Mouse (Mus musculus) testis, adult 2 months (tissue): ENCODE results near the gene Hrnr.

Source experiments
- CTCF ChIP-seq: fragments of 200-500 bp; IDR thresholded peaks from 2 replicates; pipeline ENCODE4 v1.5.1; 2012; ENCODE audit warnings: low read depth, mild to moderate bottlenecking, inconsistent platforms, low read length, moderate library complexity; ENCODE audit not compliant: control insufficient read depth, insufficient read depth, insufficient replicate concordance
- POLR2A ChIP-seq: fragments of 200-500 bp; IDR thresholded peaks from 2 replicates; pipeline ENCODE4 v1.6.1; 2012; ENCODE audit warnings: low read depth, mild to moderate bottlenecking, inconsistent platforms, low read length, moderate library complexity; ENCODE audit not compliant: control insufficient read depth

- TF ChIP-seq POLR2A (no peak), CTCF (no peak)
Observed at GRCm38 (mm10) chr3:93314388-93314787, 5.2 kb upstream of the Hrnr start.
